Mouse (Mus musculus): ENCODE results near the gene Tmcc3. TPM values are rescaled to one million over a fixed set of nuclear protein-coding genes. Genes with fewer than 3 reads are reported as not detected.

The Tmcc3 gene
- polyA plus RNA-seq, 1 experiment from 2014 or later = 7.2 TPM

DNA sequence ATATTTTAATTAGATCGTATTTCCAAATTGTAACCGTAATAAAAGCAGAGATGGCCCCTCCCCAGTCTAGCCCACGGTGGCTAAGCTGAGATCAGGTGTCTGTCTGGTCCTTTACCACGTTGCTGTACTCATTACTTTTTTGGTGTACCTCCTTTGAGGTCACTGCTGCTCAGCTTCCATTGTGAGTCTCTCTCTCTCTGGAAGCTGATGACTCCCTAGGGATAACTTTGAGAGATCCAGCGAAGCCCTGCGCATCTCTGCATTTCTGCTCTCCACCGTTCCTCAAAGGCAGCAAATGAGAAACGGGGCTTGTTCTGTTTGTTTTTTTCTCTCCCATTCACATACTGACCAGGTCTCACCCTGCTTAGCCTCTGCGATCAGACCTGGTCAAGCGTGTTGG is 23.3 kb downstream of the Tmcc3 start:
- Histone ChIP-seq H3K9ac (no peak overlapping the region), H3K36me3 (no peaks in the 10 kb centered on the region), H3K4me3 (no peak overlapping the region), H3K27me3 (no peaks in the 10 kb centered on the region), H3K9me3 (no peaks in the 10 kb centered on the region), H3K4me1 (0 out of 2 replicates have a peak, but pooled peaks cover under 1% of the 10 kb centered on the region), H3K4me2 (replicated peaks) (no peak overlapping the region), H3K27ac (no peak overlapping the region)
- 69% methylated on average over 10 of the region's 10 CpGs for WGBS
- ATAC-seq (ENCODE audit: insufficient number of reproducible peaks, insufficient read depth, low FRiP score, low TSS enrichment) = no peak

GRCm38 (mm10) chr10:94336071-94336470 is 24.3 kb downstream of the Tmcc3 start:
- H3K4me2 ChIP-seq (replicated peaks) = no peak overlapping the region
- H3K9ac ChIP-seq = no peak overlapping the region
- no peaks in the 10 kb centered on the region for H3K4me1 ChIP-seq
- H3K36me3 ChIP-seq = no peaks in the 10 kb centered on the region
- WGBS = 90% methylated on average over 6 of the region's 6 CpGs
- H3K9me3 ChIP-seq = no peaks in the 10 kb centered on the region
- no peak overlapping the region for H3K27ac ChIP-seq
- no peaks in the 10 kb centered on the region for H3K27me3 ChIP-seq
- no peak overlapping the region for H3K4me3 ChIP-seq
- ATAC-seq (ENCODE audit: insufficient number of reproducible peaks, insufficient read depth, low FRiP score, low TSS enrichment) = no peak

- H3K27ac ChIP-seq = no peak overlapping the region
- H3K4me3 ChIP-seq = no peak overlapping the region
- no peaks in the 10 kb centered on the region for H3K9me3 ChIP-seq
- H3K36me3 ChIP-seq = no peaks in the 10 kb centered on the region
- no peak overlapping the region for H3K4me2 ChIP-seq (replicated peaks)
- WGBS = 73% methylated on average over 17 of the region's 17 CpGs
- H3K4me1 ChIP-seq = no peaks in the 10 kb centered on the region
- no peaks in the 10 kb centered on the region for H3K27me3 ChIP-seq
- no peak for ATAC-seq (ENCODE audit: insufficient number of reproducible peaks, insufficient read depth, low FRiP score, low TSS enrichment)
- no peak overlapping the region for H3K9ac ChIP-seq
Measured at GRCm38 (mm10) chr10:94341501-94341900, 29.8 kb downstream of the Tmcc3 start.

GRCm38 (mm10) chr10:94342256-94342655 is 30.5 kb downstream of the Tmcc3 start:
- H3K27me3 ChIP-seq = no peaks in the 10 kb centered on the region
- 66% methylated on average over 7 of the region's 7 CpGs for WGBS
- no peak for ATAC-seq (ENCODE audit: insufficient number of reproducible peaks, insufficient read depth, low FRiP score, low TSS enrichment)
- H3K27ac ChIP-seq = no peak overlapping the region
- no peak overlapping the region for H3K9ac ChIP-seq
- no peaks in the 10 kb centered on the region for H3K36me3 ChIP-seq
- H3K4me3 ChIP-seq = no peak overlapping the region
- no peaks in the 10 kb centered on the region for H3K4me1 ChIP-seq
- H3K4me2 ChIP-seq (replicated peaks) = no peak overlapping the region
- H3K9me3 ChIP-seq = no peaks in the 10 kb centered on the region

DNA sequence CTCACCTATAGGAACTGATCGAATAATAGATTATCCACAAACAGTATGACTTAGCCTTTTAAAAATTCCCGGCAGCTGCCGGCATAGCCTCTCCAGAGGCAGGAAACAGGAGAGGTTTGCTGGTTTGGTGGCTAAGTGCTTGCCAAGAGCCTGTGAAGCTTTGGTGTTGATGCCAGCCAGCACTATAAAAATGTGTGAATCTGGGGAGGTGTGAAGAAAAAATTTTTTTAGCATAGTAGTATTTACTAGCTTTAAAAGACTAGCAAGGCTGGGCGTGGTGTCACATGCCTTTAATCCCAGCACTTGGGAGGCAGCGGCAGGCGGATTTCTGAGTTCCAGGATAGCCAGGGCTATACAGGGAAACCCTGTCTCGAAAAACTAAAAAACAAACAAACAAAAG is 31.8 kb downstream of the Tmcc3 start:
- no peaks in the 10 kb centered on the region for H3K27me3 ChIP-seq
- no peaks in the 10 kb centered on the region for H3K9me3 ChIP-seq

DNA sequence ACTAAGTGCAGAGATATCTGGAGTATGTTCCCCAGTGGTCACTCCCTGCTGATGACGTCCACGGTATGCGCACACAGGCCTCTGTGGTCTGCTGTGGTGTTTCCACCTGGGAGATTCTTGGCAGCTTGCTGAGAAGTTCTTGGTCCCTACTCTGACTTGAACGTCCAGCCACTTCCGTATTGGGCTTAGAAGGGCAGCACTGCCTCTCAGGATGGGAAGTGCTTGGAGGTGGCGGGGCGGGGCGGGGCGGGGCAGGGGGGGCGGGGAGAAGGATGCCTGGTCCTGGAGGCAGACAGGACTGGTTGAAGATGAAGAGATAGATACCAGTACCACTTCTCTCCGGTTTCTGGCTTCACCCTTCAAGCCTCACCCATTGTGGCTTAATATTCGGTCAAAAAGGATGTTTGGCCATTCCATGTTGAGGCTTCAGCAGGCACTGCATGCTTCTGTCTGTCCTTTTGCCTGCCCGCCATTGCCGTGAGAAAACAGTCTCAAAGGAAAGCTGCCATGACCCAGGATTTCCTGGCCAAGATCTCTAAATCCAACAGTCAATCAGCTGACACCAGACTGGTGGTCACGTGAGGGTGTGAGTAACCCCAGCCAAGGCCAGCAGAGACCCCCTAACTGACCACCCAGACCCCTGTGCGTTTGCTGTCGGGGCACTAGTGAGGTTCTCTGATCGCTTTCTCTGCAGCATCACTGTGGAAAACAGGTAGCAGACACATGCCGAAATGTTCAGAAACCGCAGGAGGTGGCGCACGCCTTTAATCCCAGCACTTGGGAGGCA is 33.1 kb downstream of the Tmcc3 start:
- no peaks in the 10 kb centered on the region for H3K27me3 ChIP-seq
- H3K4me3 ChIP-seq = no peak overlapping the region
- H3K27ac ChIP-seq = no peak overlapping the region
- H3K9me3 ChIP-seq = no peaks in the 10 kb centered on the region
- 52% methylated on average over 22 of the region's 22 CpGs for WGBS
- no peaks in the 10 kb centered on the region for H3K4me1 ChIP-seq
- H3K4me2 ChIP-seq (replicated peaks) = peak overlapping the region; percentile 15; the same call in 1 of the 2 replicates
- H3K9ac ChIP-seq = no peak overlapping the region; the same call in 1 of the 2 replicates
- H3K36me3 ChIP-seq = no peaks in the 10 kb centered on the region
- no peak for ATAC-seq (ENCODE audit: insufficient number of reproducible peaks, insufficient read depth, low FRiP score, low TSS enrichment)

More for the DNA sequence above, 31.8 kb downstream of the Tmcc3 start:
- Histone ChIP-seq H3K4me3 (no peak overlapping the region), H3K36me3 (no peaks in the 10 kb centered on the region), H3K4me2 (replicated peaks) (no peak overlapping the region), H3K9ac (no peak overlapping the region), H3K4me1 (no peaks in the 10 kb centered on the region), H3K27ac (no peak overlapping the region)
- WGBS = 87% methylated on average over 7 of the region's 7 CpGs
- no peak for ATAC-seq (ENCODE audit: insufficient number of reproducible peaks, insufficient read depth, low FRiP score, low TSS enrichment)

- no peak overlapping the region for H3K4me3 ChIP-seq
- no peaks in the 10 kb centered on the region for H3K27me3 ChIP-seq
- H3K9ac ChIP-seq = no peak overlapping the region
- no peak for ATAC-seq (ENCODE audit: insufficient number of reproducible peaks, insufficient read depth, low FRiP score, low TSS enrichment)
- no peaks in the 10 kb centered on the region for H3K36me3 ChIP-seq
- H3K4me1 ChIP-seq = no peaks in the 10 kb centered on the region
- H3K4me2 ChIP-seq (replicated peaks) = no peak overlapping the region
- no peak overlapping the region for H3K27ac ChIP-seq
- no peaks in the 10 kb centered on the region for H3K9me3 ChIP-seq
- WGBS = 84% methylated on average over 7 of the region's 7 CpGs
Measured at GRCm38 (mm10) chr10:94345509-94346252, 33.9 kb downstream of the Tmcc3 start.

DNA sequence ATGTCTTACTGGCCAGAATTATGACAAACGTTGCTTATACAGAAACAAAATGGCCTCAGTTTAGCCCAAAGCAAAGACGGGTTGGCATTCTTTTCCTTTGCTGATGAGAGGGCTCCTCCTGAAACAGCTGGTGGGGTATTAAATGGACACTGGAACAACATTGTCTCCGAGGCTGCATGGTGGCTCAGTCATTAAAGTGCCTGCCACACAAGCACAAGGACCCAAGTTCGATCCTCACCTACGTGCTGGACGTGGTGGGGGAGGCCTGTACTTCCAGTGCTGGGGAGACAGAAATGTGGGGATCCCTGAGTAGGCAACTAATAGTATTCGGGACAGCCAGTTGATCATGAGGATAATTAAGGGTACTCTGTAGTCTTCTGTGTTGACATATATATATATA is 34.8 kb downstream of the Tmcc3 start:
- H3K4me3 ChIP-seq = no peak overlapping the region
- H3K36me3 ChIP-seq = no peaks in the 10 kb centered on the region
- 88% methylated on average over 7 of the region's 7 CpGs for WGBS
- no peaks in the 10 kb centered on the region for H3K9me3 ChIP-seq
- no peaks in the 10 kb centered on the region for H3K27me3 ChIP-seq
- no peak for ATAC-seq (ENCODE audit: insufficient number of reproducible peaks, insufficient read depth, low FRiP score, low TSS enrichment)
- H3K9ac ChIP-seq = no peak overlapping the region
- H3K4me1 ChIP-seq = no peaks in the 10 kb centered on the region
- no peak overlapping the region for H3K4me2 ChIP-seq (replicated peaks)
- no peak overlapping the region for H3K27ac ChIP-seq

- no peaks in the 10 kb centered on the region for H3K4me1 ChIP-seq
- WGBS = 78% methylated on average over 10 of the region's 10 CpGs
- H3K27ac ChIP-seq = no peak overlapping the region
- no peak for ATAC-seq (ENCODE audit: insufficient number of reproducible peaks, insufficient read depth, low FRiP score, low TSS enrichment)
- H3K4me2 ChIP-seq (replicated peaks) = no peak overlapping the region
- no peak overlapping the region for H3K4me3 ChIP-seq
- no peaks in the 10 kb centered on the region for H3K27me3 ChIP-seq
- no peak overlapping the region for H3K9ac ChIP-seq
- no peaks in the 10 kb centered on the region for H3K36me3 ChIP-seq
- H3K9me3 ChIP-seq = no peaks in the 10 kb centered on the region
Measured at GRCm38 (mm10) chr10:94347296-94347695, 35.5 kb downstream of the Tmcc3 start.

- no peaks in the 10 kb centered on the region for H3K27me3 ChIP-seq
- WGBS = 93% methylated on average over 10 of the region's 10 CpGs
- H3K4me1 ChIP-seq = no peaks in the 10 kb centered on the region
- no peaks in the 10 kb centered on the region for H3K9me3 ChIP-seq
- no peak overlapping the region for H3K4me2 ChIP-seq (replicated peaks)
- no peaks in the 10 kb centered on the region for H3K36me3 ChIP-seq
- no peak for ATAC-seq (ENCODE audit: insufficient number of reproducible peaks, insufficient read depth, low FRiP score, low TSS enrichment)
- no peak overlapping the region for H3K9ac ChIP-seq
- H3K4me3 ChIP-seq = no peak overlapping the region
- H3K27ac ChIP-seq = no peak overlapping the region
Measured at GRCm38 (mm10) chr10:94347959-94348358, 36.2 kb downstream of the Tmcc3 start.

GRCm38 (mm10) chr10:94350207-94350606 is 38.5 kb downstream of the Tmcc3 start:
- 47% methylated on average over 5 of the region's 5 CpGs for WGBS
- no peaks in the 10 kb centered on the region for H3K36me3 ChIP-seq
- no peak for ATAC-seq (ENCODE audit: insufficient number of reproducible peaks, insufficient read depth, low FRiP score, low TSS enrichment)
- H3K4me2 ChIP-seq (replicated peaks) = no peak overlapping the region
- no peaks in the 10 kb centered on the region for H3K27me3 ChIP-seq
- no peak overlapping the region for H3K27ac ChIP-seq
- H3K4me3 ChIP-seq = no peak overlapping the region
- 0 out of 2 replicates have a peak, but pooled peaks cover 4% of the 10 kb centered on the region for H3K4me1 ChIP-seq
- H3K9me3 ChIP-seq = no peaks in the 10 kb centered on the region
- no peak overlapping the region for H3K9ac ChIP-seq
